Mouse (Mus musculus) midbrain, embryonic 15.5 days (tissue): ENCODE data around the gene Sik1. TPM values are rescaled to one million over a fixed set of nuclear protein-coding genes. Genes with fewer than 3 reads are reported as not detected.

Experiments
- ATAC-seq: fragments of 200-750 bp; cut with Nextera tagmentation; replicated peaks from 2 replicates; pipeline ENCODE4 v1.8.0; 2017; ENCODE audit warnings: moderate TSS enrichment
- H3K27ac ChIP-seq: fragments of 300-500 bp; sonication (generic); 2 replicates; pipeline ENCODE4 v1.5.1; 2015; ENCODE audit warnings: mild to moderate bottlenecking, inconsistent platforms
- H3K27me3 ChIP-seq: fragments of 300-500 bp; sonication (generic); replicated peaks from 2 replicates; pipeline ENCODE4 v1.6.1; 2015; ENCODE audit warnings: inconsistent platforms
- H3K36me3 ChIP-seq: fragments of 300-500 bp; sonication (generic); replicated peaks from 2 replicates; pipeline ENCODE4 v1.6.1; 2015; ENCODE audit warnings: inconsistent platforms
- H3K4me1 ChIP-seq: fragments of 300-500 bp; sonication (generic); 2 replicates; pipeline ENCODE4 v1.6.1; 2015; ENCODE audit warnings: inconsistent platforms
- H3K4me2 ChIP-seq: fragments of 300-500 bp; sonication (generic); 2 replicates; pipeline ENCODE4 v1.6.1; 2015; ENCODE audit warnings: inconsistent platforms, mild to moderate bottlenecking, moderate library complexity
- H3K4me3 ChIP-seq: fragments of 300-500 bp; sonication (generic); 2 replicates; pipeline ENCODE4 v1.5.1; 2015; ENCODE audit warnings: mild to moderate bottlenecking, inconsistent platforms
- H3K9ac ChIP-seq: fragments of 300-500 bp; sonication (generic); 2 replicates; pipeline ENCODE4 v1.6.1; 2015; ENCODE audit warnings: mild to moderate bottlenecking, inconsistent platforms
- H3K9me3 ChIP-seq: fragments of 300-500 bp; sonication (generic); 2 replicates; pipeline ENCODE4 v1.6.1; 2016; ENCODE audit warnings: inconsistent platforms
- WGBS: fragments of 180-500 bp; shearing (Covaris S2); methylation state at CpG from one replicate; pipeline ENCODE4 v1.1.7; 2015; ENCODE audit warnings: mixed read lengths; 5-methylcytosine and 5-hydroxymethylcytosine counted together
- polyA plus RNA-seq: library from polyadenylated mRNA; unstranded; fragments of >200 nt; fragmentation: Nextera tagmentation; extraction: Ambion mirVana; gene quantifications from 2 replicates; pipeline ENCODE4 v1.2.1, GENCODE M21; 2015

The Sik1 gene
- polyA plus RNA-seq, 1 experiment from 2014 or later = 22.9 TPM

- H3K9me3 ChIP-seq = no peaks in the 10 kb centered on the region
- no peak overlapping the region for H3K4me3 ChIP-seq
- peaks cover 8% of the 10 kb centered on the region for H3K4me1 ChIP-seq
- no peak overlapping the region for H3K4me2 ChIP-seq
- WGBS = 91% methylated on average over 8 of the region's 8 CpGs
- no peak overlapping the region for H3K27ac ChIP-seq
- no peak overlapping the region for H3K9ac ChIP-seq
- H3K27me3 ChIP-seq = no peaks in the 10 kb centered on the region
- no peaks in the 10 kb centered on the region for H3K36me3 ChIP-seq
- ATAC-seq = no peak
These were observed 5.3 kb upstream of the Sik1 start for GRCm38 (mm10) chr17:31860856-31861255.

GRCm38 (mm10) chr17:31859367-31859766, 3.8 kb upstream of the Sik1 start:
- no peak overlapping the region for H3K4me3 ChIP-seq
- H3K9me3 ChIP-seq = no peaks in the 10 kb centered on the region
- no peaks in the 10 kb centered on the region for H3K36me3 ChIP-seq
- no peak for ATAC-seq
- H3K4me2 ChIP-seq = no peak overlapping the region
- WGBS = 64% methylated on average over 2 of the region's 2 CpGs
- no peak overlapping the region for H3K27ac ChIP-seq
- H3K27me3 ChIP-seq = no peaks in the 10 kb centered on the region
- H3K4me1 ChIP-seq = peaks cover 11% of the 10 kb centered on the region
- no peak overlapping the region for H3K9ac ChIP-seq

GRCm38 (mm10) chr17:31858786-31859185, 3.2 kb upstream of the Sik1 start:
- Histone ChIP-seq H3K27ac (no peak overlapping the region), H3K4me3 (no peak overlapping the region), H3K36me3 (no peaks in the 10 kb centered on the region), H3K4me2 (no peak overlapping the region), H3K9ac (no peak overlapping the region), H3K27me3 (no peaks in the 10 kb centered on the region), H3K4me1 (peaks cover 15% of the 10 kb centered on the region), H3K9me3 (no peaks in the 10 kb centered on the region)
- ATAC-seq = no peak
- 89% methylated on average over 2 of the region's 2 CpGs for WGBS

GRCm38 (mm10) chr17:31857903-31858426, 2.4 kb upstream of the Sik1 start:
- Histone ChIP-seq H3K27me3 (no peaks in the 10 kb centered on the region), H3K9ac (no peak overlapping the region), H3K4me2 (no peak overlapping the region), H3K27ac (no peak overlapping the region), H3K36me3 (no peaks in the 10 kb centered on the region), H3K9me3 (no peaks in the 10 kb centered on the region), H3K4me1 (peaks cover 23% of the 10 kb centered on the region), H3K4me3 (no peak overlapping the region)
- ATAC-seq = no peak
- WGBS = 89% methylated on average over 3 of the region's 3 CpGs

GRCm38 (mm10) chr17:31857251-31857650, 1.6 kb upstream of the Sik1 start:
- Histone ChIP-seq H3K27ac (no peak overlapping the region), H3K27me3 (no peaks in the 10 kb centered on the region), H3K9ac (no peak overlapping the region), H3K36me3 (no peaks in the 10 kb centered on the region), H3K9me3 (no peaks in the 10 kb centered on the region), H3K4me2 (no peak overlapping the region), H3K4me3 (no peak overlapping the region), H3K4me1 (peaks cover 28% of the 10 kb centered on the region)
- ATAC-seq = no peak
- WGBS = 92% methylated on average over 4 of the region's 4 CpGs

- peaks cover 32% of the 10 kb centered on the region for H3K4me1 ChIP-seq
- H3K9ac ChIP-seq = peak overlapping the region; percentile 35; the same call in 1 of the 2 replicates
- no peaks in the 10 kb centered on the region for H3K27me3 ChIP-seq
- H3K36me3 ChIP-seq = no peaks in the 10 kb centered on the region
- no peaks in the 10 kb centered on the region for H3K9me3 ChIP-seq
- H3K4me3 ChIP-seq = peak overlapping the region; percentile 62
- peak overlapping the region; percentile 71 for H3K4me2 ChIP-seq
- peak; percentile 31; the same call in 1 of the 2 replicates for ATAC-seq
- peak overlapping the region; percentile 76 for H3K27ac ChIP-seq
- WGBS = 34% methylated on average over 17 of the region's 17 CpGs
These were observed 1.0 kb upstream of the Sik1 start for GRCm38 (mm10) chr17:31856519-31857160.

GRCm38 (mm10) chr17:31854770-31855596, 621 bp downstream of the Sik1 start:
- Histone ChIP-seq H3K4me3 (peak overlapping the region; percentile 62), H3K27ac (peak overlapping the region; percentile 75), H3K36me3 (peaks cover 3% of the 10 kb centered on the region; the same call in 1 of the 2 replicates), H3K9me3 (no peaks in the 10 kb centered on the region), H3K9ac (peak overlapping the region; percentile 83), H3K4me1 (peaks cover 33% of the 10 kb centered on the region), H3K4me2 (peak overlapping the region; percentile 71), H3K27me3 (no peaks in the 10 kb centered on the region)
- under 1% methylated on average over 70 of the region's 73 CpGs for WGBS
- peak; percentile 72 for ATAC-seq

- Histone ChIP-seq H3K4me3 (peak overlapping the region; percentile 1; the same call in 1 of the 2 replicates), H3K4me2 (peak overlapping the region; percentile 71), H3K9ac (no peak overlapping the region; the same call in 1 of the 2 replicates), H3K4me1 (peaks cover 33% of the 10 kb centered on the region), H3K27ac (no peak overlapping the region), H3K36me3 (peaks cover 17% of the 10 kb centered on the region), H3K9me3 (no peaks in the 10 kb centered on the region), H3K27me3 (no peaks in the 10 kb centered on the region)
- WGBS = 73% methylated on average over 17 of the region's 17 CpGs
- no peak for ATAC-seq
These were observed 2.0 kb downstream of the Sik1 start for GRCm38 (mm10) chr17:31853448-31854188.

- Histone ChIP-seq H3K9ac (peak overlapping the region; percentile 18; the same call in 1 of the 2 replicates), H3K9me3 (no peaks in the 10 kb centered on the region), H3K4me2 (peak overlapping the region; percentile 71), H3K27me3 (no peaks in the 10 kb centered on the region), H3K4me1 (peaks cover 33% of the 10 kb centered on the region), H3K36me3 (peaks cover 24% of the 10 kb centered on the region), H3K27ac (no peak overlapping the region), H3K4me3 (peak overlapping the region; percentile 1; the same call in 1 of the 2 replicates)
- 65% methylated on average over 12 of the region's 12 CpGs for WGBS
- ATAC-seq = no peak
These were observed 2.7 kb downstream of the Sik1 start for GRCm38 (mm10) chr17:31852782-31853447.

GRCm38 (mm10) chr17:31851816-31852476, 3.7 kb downstream of the Sik1 start:
- H3K27me3 ChIP-seq = no peaks in the 10 kb centered on the region
- H3K9ac ChIP-seq = no peak overlapping the region
- no peaks in the 10 kb centered on the region for H3K9me3 ChIP-seq
- peaks cover 33% of the 10 kb centered on the region for H3K36me3 ChIP-seq
- 93% methylated on average over 6 of the region's 6 CpGs for WGBS
- no peak for ATAC-seq
- H3K4me2 ChIP-seq = no peak overlapping the region; the same call in 1 of the 2 replicates
- H3K27ac ChIP-seq = no peak overlapping the region
- peaks cover 33% of the 10 kb centered on the region for H3K4me1 ChIP-seq
- H3K4me3 ChIP-seq = no peak overlapping the region

- peaks cover 42% of the 10 kb centered on the region for H3K36me3 ChIP-seq
- H3K9ac ChIP-seq = no peak overlapping the region
- 93% methylated on average over 17 of the region's 17 CpGs for WGBS
- no peaks in the 10 kb centered on the region for H3K9me3 ChIP-seq
- H3K4me3 ChIP-seq = no peak overlapping the region
- no peak for ATAC-seq
- no peak overlapping the region for H3K27ac ChIP-seq
- H3K4me1 ChIP-seq = peaks cover 25% of the 10 kb centered on the region
- H3K4me2 ChIP-seq = no peak overlapping the region
- H3K27me3 ChIP-seq = no peaks in the 10 kb centered on the region
These were observed 5.1 kb downstream of the Sik1 start for GRCm38 (mm10) chr17:31850457-31850980.
